Mouse (Mus musculus) ES-E14 (cell line): ENCODE data around the gene Dupd1. TPM values are rescaled to one million over a fixed set of nuclear protein-coding genes. Genes with fewer than 3 reads are reported as not detected.

Experiments
- DNase-seq: peaks from one replicate; pipeline ENCODE4 v3.0.0-alpha.2; 2013; ENCODE audit warnings: low read depth, low spot score
- H3K27ac ChIP-seq: 2 replicates; pipeline ENCODE4 v1.5.1; 2012; ENCODE audit warnings: low read depth, mild to moderate bottlenecking, low read length, moderate library complexity, mixed read lengths; ENCODE audit not compliant: poor library complexity, insufficient read depth, severe bottlenecking
- H3K36me3 ChIP-seq: 2 replicates; pipeline ENCODE4 v1.6.1; 2012; ENCODE audit warnings: mild to moderate bottlenecking, low read length, moderate library complexity, mixed read lengths; ENCODE audit not compliant: control insufficient read depth, poor library complexity, insufficient read depth, severe bottlenecking
- H3K4me1 ChIP-seq, 2 experiments: fragments of 150-350 bp in 1 of 2; sonication (generic) in 1 of 2; 2 replicates each; pipeline ENCODE4 v1.6.1; 2012; ENCODE audit warnings: low read length in 2 of 2, mild to moderate bottlenecking in 1 of 2, mixed read lengths in 1 of 2; ENCODE audit not compliant: control insufficient read depth in 2 of 2, insufficient read depth in 2 of 2, poor library complexity in 1 of 2
- H3K4me3 ChIP-seq, 2 experiments: fragments of 150-350 bp in 1 of 2; sonication (generic) in 1 of 2; 2 replicates each; pipeline ENCODE4 v1.5.1; 2012; ENCODE audit warnings: low read length in 2 of 2, low read depth in 1 of 2, mild to moderate bottlenecking in 1 of 2, mixed read lengths in 1 of 2; ENCODE audit not compliant: insufficient read depth in 1 of 2, poor library complexity in 1 of 2, severe bottlenecking in 1 of 2
- H3K9ac ChIP-seq: 2 replicates; pipeline ENCODE4 v1.6.1; 2012; ENCODE audit warnings: low read depth, mild to moderate bottlenecking, low read length, mixed read lengths; ENCODE audit not compliant: poor library complexity, insufficient read depth, severe bottlenecking
- H3K9me3 ChIP-seq: fragments of 150-350 bp; sonication (generic); 2 replicates; pipeline ENCODE4 v1.6.1; 2012; ENCODE audit warnings: low read depth, mild to moderate bottlenecking, low read length; ENCODE audit not compliant: control insufficient read depth, insufficient read depth
- CHD2 ChIP-seq: IDR thresholded peaks from 2 replicates; pipeline ENCODE4 v1.6.1; 2014; ENCODE audit warnings: mild to moderate bottlenecking, low read depth, low read length, inconsistent platforms
- HCFC1 ChIP-seq: IDR thresholded peaks from 2 replicates; pipeline ENCODE4 v1.6.1; 2012; ENCODE audit warnings: low read length, inconsistent platforms, borderline replicate concordance; ENCODE audit not compliant: insufficient read depth
- MAFK ChIP-seq: IDR thresholded peaks from 2 replicates; pipeline ENCODE4 v1.6.1; 2014; ENCODE audit warnings: mild to moderate bottlenecking, low read depth, low read length, inconsistent platforms; ENCODE audit not compliant: insufficient read depth
- ZC3H11A ChIP-seq: IDR thresholded peaks from 2 replicates; pipeline ENCODE4 v1.6.1; 2012; ENCODE audit warnings: low read depth, mild to moderate bottlenecking, inconsistent platforms, low read length, borderline replicate concordance
- ZNF384 ChIP-seq: IDR thresholded peaks from 2 replicates; pipeline ENCODE4 v1.6.1; 2012; ENCODE audit warnings: low read depth, low read length, inconsistent platforms
- in situ Hi-C, 2 experiments: fragments of 600-800 bp; cut with MboI; formaldehyde crosslinking; loops; one replicate each; pipeline ENCODE4 v1.15.1; 2025; ENCODE audit warnings: low sequenced_read_pairs in 2 of 2, inconsistent platforms in 1 of 2; ENCODE audit not compliant: unreplicated experiment in 2 of 2
- total RNA-seq: library from RNA; depleted of rRNA; stranded (reverse); fragments of 300-350 nt; gene quantifications from 2 replicates; pipeline ENCODE4 v1.2.3, GENCODE M21; 2012

Dupd1 gene
- total RNA-seq, 1 experiment: not detected

GRCm38 (mm10) chr14:21669218-21669617 lies 45.2 kb downstream of the Dupd1 start:
- TF ChIP-seq MAFK (no peak), ZNF384 (no peak), CHD2 (no peak), ZC3H11A (no peak), HCFC1 (no peak)
- Histone ChIP-seq H3K9ac (no peak overlapping the region), H3K9me3 (no peaks in the 10 kb centered on the region), H3K27ac (no peak overlapping the region), H3K4me1 (peaks cover 4 to 21% of the 10 kb centered on the region in 2 experiments; a peak in 2 of 4 replicates), H3K4me3 (no peak overlapping the region), H3K36me3 (peaks cover 46% of the 10 kb centered on the region)
- in situ Hi-C loops: loop anchor here in 1 of 2 experiments (25.0 kb wide), 1 partner anchor 532 kb away; no protein-coding TSS in a partner anchor
- no peak for DNase-seq

- H3K36me3 ChIP-seq: peaks cover 51% of the 10 kb centered on the region
- no peak overlapping the region for H3K4me3 ChIP-seq
- H3K27ac ChIP-seq: no peak overlapping the region
- H3K9ac ChIP-seq: no peak overlapping the region
- in situ Hi-C loops: loop anchor here in 1 of 2 experiments (25.0 kb wide), 1 partner anchor 525 kb away; no protein-coding TSS in a partner anchor
- no peak for TF ChIP-seq MAFK
- TF ChIP-seq HCFC1: no peak
- TF ChIP-seq CHD2: no peak
- TF ChIP-seq ZNF384: no peak
- no peak for TF ChIP-seq ZC3H11A
- H3K9me3 ChIP-seq: no peaks in the 10 kb centered on the region
- peaks cover 0 to 2% of the 10 kb centered on the region in 2 experiments; a peak in 1 of 4 replicates for H3K4me1 ChIP-seq
- no peak for DNase-seq
Observed at GRCm38 (mm10) chr14:21662465-21663142, 51.8 kb downstream of the Dupd1 start.

DNA sequence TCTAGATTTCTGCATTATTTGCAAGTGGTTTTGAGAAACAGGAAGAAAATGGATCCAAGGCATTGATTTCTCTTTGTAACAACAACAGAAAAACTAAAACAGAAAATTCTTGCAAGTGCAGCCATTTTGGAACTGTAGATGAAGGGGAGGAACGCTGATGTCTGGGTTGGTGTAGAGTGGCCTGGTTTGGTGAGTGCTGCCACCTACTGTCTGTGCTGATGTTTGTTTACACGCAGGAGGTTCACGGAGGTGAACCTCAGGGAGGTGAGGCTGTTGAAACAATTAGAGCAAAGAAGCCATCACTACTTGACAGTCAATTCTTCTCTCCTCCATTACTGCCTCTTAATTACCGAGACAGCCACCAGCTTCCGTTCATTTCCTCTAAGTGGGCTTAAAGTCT lies 54.7 kb downstream of the Dupd1 start:
- Histone ChIP-seq H3K4me1 (peaks cover 0 to 4% of the 10 kb centered on the region in 2 experiments; a peak in 2 of 4 replicates), H3K27ac (no peak overlapping the region), H3K36me3 (peaks cover 41% of the 10 kb centered on the region), H3K4me3 (no peak overlapping the region), H3K9me3 (no peaks in the 10 kb centered on the region), H3K9ac (no peak overlapping the region)
- peak; percentile 66 for DNase-seq
- in situ Hi-C loops: loop anchor here in 1 of 2 experiments (25.0 kb wide), 1 partner anchor 522 kb away; no protein-coding TSS in a partner anchor
- TF ChIP-seq ZC3H11A: 0 out of 2 replicates have a peak, but pooled peaks have one; percentile 10
- no peak for TF ChIP-seq CHD2

DNA sequence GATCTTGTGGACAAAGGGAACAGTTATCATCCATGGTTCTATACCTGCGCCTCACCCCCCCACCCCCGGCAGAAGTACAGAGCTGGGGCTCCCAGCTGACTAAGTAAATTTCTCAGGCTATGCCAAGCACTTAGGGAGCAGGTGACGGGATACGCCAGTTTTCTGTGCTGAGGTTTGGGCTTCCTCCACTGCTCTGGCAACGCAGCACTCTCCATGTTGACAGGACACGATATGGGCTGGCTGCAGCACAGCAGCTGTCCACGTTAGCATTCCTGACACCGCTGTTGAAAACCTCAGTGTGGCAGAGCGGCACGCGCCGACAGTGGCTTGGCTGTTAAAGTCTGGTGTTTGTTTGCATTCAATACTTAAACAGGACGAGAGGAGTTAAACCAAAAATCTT lies 55.2 kb downstream of the Dupd1 start:
- H3K27ac ChIP-seq: no peak overlapping the region
- TF ChIP-seq ZNF384 (no peak), CHD2 (no peak), ZC3H11A (no peak)
- no peak overlapping the region for H3K4me3 ChIP-seq
- in situ Hi-C loops: loop anchor here in 1 of 2 experiments (25.0 kb wide), 1 partner anchor 522 kb away; no protein-coding TSS in a partner anchor
- H3K9me3 ChIP-seq: no peaks in the 10 kb centered on the region
- no peak for DNase-seq
- H3K36me3 ChIP-seq: peaks cover 43% of the 10 kb centered on the region
- peaks cover 0 to 4% of the 10 kb centered on the region in 2 experiments; a peak in 2 of 4 replicates for H3K4me1 ChIP-seq
- no peak overlapping the region for H3K9ac ChIP-seq
